Mouse (Mus musculus) left cerebral cortex, adult 8-10 months (tissue): Measurements from ENCODE around the gene Anxa3. TPM values are rescaled to one million over a fixed set of nuclear protein-coding genes. Genes with fewer than 3 reads are reported as not detected.

ENCODE experiments used
- DNase-seq, 2 experiments: peaks; one replicate each; pipeline ENCODE4 v3.0.0; 2022; ENCODE audit warnings: low spot score in 2 of 2
- total RNA-seq, 4 experiments: library from RNA; stranded (reverse); gene quantifications; 2 replicates each; pipeline ENCODE4 v1.2.4; 2022

Gene Anxa3
- 10 to 100 TPM; 10.4 to 28.5 (median 18.8) TPM for total RNA-seq

- DNase-seq = no peak
Observed at GRCm38 (mm10) chr5:96792936-96793718, at the start of gene Anxa3. Gene Anxa3 (plus strand): TSS chr5:96793339.

- no peak for DNase-seq
Observed at GRCm38 (mm10) chr5:96747195-96747984, 45.7 kb upstream of the Anxa3 start.

DNA sequence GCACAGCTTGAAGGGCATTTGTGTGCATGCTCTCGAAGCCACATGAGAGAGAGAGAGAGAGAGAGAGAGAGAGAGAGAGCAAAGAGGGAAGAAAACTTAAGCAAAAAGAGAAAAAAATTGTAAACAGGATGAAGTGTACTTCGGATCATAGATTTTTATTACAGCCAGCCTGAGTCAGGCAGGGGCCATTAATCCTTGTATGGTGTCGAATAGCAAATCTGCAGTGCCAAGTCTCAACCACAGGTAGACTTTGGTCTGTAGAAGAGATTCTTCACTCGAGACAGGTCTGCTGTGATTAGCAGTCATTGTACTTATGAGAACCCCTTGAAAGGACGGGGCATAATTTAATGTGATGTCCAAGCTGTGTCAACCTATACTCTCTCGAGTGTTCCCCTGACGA lies 35.5 kb upstream of the Anxa3 start:
- DNase-seq = no peak

- DNase-seq = no peak
Observed at GRCm38 (mm10) chr5:96762021-96762420, 31.1 kb upstream of the Anxa3 start.

DNA sequence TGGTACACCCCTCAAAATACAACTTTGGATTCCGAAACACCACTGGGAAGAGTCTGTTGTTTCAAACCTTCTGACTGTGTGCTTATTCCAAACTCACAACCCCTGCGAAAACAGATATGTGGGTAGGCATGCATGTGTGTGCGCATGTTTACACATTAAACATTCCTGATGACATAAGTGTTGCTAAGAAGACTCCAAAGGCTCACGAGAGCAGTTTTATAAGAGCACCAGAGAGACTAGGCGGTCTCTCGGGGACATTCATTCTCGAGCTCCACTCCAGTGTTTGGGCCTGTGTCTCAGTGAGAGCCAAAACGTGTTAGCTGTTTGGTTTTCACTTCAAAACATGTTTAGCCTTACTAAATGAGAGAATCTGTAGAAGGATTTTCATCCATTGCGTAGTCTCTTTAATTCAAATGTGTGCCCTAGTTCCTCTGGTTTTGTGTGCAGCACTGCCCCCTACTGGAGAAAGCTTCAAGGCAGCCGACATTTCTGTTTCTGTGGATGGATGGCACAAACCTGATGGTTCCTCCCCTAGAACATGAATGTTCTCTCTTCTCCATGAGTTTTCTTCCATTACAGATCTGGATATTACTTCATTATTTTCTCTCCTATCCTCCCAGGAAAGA lies 24.2 kb upstream of the Anxa3 start:
- peak; percentile 38 to 39 for DNase-seq

DNA sequence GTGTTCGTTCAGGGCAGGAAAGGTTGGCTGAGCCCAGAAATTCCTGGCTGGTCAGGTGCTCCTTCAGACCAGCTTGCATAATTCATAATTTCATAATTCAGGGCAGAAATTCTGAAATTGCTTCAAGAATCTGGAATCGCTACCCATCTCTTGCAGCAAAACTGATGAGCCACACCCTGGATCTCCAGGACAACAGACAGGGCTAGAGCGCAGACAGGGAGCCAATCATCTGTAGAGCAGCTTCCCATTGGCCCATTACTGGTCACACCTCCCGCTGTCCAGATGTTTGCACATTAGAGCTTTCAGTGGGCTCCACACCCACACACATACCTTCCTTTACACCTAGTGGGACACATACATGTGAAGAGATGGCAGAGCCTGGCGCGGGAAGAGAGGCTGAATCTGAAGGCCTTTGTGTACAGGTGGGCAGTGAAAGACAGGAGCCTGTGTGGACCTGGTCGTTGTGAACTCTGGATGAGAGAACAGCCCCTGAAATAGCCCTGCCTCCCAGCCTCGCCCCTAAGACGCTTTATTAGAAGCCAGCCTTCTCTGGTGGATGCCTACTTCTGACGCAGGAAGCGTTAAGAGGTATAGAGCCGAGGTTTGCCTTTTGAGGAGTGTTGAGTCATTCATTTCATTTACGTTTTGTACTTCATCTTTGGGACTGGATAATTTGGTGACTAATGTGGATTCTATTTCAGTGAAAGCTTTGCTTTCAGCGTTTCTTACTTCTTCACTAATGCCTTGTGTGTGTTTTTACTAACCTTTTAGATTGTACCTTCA lies 9.4 kb upstream of the Anxa3 start:
- DNase-seq = no peak

DNA sequence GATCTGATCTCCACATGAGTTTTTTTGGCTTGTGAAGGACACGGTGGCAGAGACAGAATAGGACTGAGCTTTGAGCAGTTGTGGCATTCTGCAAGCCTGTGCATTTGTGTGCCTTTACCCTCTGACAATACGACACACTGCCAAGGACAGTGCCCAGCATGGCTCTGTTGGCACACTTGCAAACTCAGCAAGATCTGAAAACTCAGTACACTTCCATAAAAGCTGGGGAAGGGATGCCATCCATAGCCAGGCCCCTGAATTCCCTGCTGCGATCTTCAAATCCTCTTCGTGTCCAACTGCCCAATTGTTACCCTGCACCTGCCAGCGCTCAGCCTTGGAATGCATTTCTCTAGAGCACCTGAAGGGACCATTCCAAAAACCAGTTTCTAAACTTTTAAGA lies 8.0 kb upstream of the Anxa3 start:
- no peak for DNase-seq

- DNase-seq = no peak
Observed at GRCm38 (mm10) chr5:96792422-96792821, 717 bp upstream of the Anxa3 start.

DNA sequence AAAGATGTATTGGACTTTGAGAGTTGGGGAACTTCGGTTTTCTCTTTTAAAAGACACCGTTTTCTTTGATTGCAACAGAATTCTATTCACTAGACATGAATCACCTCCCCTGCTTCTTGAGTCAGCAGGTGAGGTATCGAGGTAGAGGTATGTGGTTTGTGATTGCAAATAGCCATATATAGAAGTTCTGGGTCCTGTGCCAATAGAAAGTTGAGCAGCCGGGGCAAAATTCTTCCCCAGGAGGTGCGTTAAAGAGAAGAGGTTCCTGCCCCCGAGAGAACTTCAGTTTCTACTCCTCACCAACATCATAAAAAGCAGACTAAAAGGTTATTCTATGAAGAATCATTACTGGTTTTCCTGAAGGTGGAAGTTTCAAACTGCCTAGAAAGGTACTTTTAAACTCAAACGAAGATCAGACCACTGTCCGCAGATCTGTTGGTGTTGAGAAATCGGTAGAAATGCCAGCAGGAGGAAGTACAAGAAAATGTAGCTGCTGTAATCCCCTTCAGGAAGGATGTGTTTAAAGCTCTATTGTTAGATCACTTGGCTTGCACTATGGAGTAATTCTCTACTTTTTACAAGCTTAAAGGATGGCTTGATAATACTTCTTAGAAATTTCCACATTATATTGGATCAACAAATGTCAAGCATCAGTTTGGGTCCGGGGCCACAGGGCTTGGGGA lies 955 bp downstream of the Anxa3 start:
- DNase-seq = no peak

GRCm38 (mm10) chr5:96795752-96796151 lies 2.6 kb downstream of the Anxa3 start:
- no peak for DNase-seq

DNA sequence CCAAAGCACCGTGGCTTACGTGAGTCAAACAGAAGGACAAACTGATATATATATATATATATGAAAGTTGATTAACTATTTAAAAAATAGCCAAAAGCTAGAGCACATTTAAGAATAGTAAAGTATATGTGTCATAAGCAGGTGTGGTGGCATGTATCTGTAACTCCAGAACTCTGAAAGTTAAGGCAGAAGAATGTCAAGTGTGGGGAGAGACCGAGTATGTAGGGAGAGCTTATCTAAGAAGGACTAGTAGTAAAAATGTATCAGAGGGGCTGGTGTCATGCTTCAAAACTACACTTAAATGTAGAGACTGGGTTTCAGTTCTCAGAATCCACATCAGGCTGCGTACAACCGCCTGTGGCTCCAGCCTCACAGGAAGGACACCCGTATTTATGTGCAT lies 4.3 kb downstream of the Anxa3 start:
- DNase-seq = no peak

DNA sequence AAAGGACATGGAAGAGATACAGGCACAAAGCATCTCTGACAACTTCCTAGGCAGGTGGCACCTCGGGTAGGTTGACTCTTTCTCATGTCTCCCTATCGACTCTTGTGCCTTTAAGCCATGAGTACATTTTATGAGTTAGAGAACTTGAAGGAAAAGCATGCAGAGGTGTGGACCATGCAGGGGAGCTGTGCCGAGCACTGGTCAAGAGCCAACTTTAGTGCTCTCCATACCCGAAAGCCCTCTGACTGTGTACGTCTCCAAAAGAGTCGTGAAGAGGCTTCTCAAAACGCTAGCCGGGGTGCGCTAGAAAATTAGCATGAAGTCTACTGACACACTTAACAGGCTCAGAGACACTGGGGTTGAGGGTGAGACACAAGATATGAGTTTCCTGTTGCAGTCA lies 6.0 kb downstream of the Anxa3 start:
- DNase-seq = no peak

GRCm38 (mm10) chr5:96799969-96800368 lies 6.8 kb downstream of the Anxa3 start:
- DNase-seq = no peak

DNA sequence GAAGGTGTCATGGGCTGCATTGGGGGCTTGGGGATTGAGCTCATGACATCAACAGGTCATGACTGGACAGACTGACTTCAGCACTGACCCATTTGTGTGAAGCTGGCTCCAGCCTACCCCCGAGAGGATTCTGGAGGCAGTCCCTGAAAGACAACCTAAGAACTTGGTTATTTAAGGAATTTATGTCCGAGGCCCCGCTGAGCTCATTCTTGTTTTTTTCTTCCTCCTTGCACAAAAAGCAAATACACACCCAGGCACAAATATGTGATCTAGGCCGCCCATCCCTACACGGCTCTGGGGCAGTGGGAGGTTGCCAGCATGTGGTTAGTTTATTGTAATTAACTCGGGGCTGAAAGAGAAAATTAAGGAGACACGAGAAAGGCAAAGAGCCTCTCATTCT lies 9.0 kb downstream of the Anxa3 start:
- no peak for DNase-seq

DNA sequence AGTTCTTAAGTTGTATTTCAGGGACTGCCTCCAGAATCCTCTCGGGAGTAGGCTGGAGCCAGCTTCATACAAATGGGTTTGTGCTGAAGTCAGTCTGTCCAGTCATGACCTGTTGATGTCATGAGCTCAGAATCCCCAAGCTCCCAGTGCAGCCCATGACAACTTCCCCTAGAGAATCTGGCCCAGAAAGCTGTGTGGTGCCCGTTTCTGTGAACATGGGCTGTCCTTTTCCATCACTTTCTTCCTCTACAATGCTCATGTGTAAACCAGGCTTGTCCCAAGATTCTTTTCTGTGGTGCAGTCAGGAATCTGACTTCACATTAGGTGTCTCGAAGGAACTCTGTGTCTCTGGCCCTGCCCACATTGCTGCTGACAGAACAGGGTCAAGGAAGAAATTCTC lies 10.0 kb downstream of the Anxa3 start:
- no peak for DNase-seq

DNA sequence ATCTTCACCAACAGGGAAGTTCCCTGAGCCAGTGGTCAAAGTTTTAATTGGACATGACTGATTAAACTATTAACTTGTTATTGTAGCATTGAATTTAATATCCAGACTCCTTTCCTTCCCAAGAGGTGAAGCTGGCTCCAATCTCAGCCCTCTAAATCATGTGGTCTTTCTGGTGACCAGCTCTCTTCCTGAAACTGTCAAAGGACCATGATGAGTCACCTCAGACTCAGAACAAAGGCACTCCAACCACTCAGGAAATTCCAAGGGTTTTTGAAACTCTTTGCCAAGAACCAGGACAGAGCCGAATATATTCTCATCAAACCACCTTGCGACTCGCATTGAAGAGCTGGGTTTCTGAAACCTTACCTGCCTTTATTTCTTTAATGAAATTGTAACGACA lies 11.2 kb downstream of the Anxa3 start:
- DNase-seq = no peak

DNA sequence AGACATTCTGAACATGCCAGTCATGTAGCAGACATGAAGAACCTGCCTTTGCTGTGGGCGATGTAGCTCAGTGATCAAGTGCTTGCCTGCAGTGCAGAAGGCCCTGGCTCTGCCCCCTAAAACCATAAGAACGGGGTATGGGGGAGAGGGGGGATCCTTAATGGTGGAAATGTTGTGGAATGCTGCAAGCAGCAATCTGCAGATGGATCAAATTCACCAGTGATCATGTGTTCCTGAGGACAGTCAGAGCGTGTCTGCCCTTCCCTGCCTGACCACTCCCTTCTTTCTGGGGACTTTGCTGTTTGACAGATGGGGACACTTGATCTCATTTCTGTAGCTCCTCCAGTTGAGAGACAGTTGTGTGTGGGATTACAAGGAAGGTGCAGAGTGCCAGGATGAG lies 11.7 kb downstream of the Anxa3 start:
- DNase-seq = no peak

DNA sequence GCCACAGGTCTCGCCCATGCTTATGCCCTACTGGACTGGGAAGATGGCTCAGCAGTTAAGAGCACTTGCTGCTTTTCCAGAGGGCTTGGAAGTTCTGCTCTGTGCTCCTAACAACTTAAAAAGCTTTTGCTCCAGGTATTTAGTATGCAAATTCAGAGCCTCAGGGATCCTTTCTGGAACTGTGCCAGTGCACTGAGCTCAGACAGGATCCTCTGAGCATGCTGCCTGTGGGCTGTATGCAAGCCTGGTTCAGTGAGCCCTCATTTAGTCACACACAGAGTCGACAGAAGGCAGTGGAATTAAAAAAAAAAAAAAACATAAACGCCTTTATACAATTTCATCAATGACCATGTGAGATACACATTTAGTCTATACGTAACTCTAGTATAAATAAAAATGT lies 17.5 kb downstream of the Anxa3 start:
- no peak for DNase-seq

DNA sequence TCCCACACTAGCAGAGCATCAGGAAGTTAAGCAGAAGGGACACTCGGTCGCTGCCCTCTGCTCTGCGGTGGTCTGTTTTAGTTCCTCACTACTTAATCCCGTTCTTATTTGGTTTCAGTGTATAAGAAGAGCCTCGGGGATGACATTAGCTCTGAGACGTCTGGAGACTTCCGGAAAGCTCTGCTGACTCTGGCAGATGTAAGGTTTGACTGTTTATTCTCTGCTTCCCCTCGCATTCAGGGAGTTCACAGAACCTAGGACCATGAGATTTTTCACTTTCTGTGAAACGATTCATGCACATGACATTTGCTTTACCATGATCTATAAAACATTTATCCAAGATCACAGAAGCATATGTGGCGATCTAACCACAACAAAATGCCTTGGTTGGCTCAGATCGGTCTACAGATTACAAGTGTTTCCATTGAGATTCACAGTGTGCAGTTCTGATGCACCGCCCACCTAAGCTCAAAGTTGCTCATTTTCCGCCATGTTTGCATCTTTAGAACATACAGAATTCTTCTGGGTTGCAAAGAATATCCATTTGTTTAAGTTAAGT lies 31.7 kb downstream of the Anxa3 start:
- no peak for DNase-seq

DNA sequence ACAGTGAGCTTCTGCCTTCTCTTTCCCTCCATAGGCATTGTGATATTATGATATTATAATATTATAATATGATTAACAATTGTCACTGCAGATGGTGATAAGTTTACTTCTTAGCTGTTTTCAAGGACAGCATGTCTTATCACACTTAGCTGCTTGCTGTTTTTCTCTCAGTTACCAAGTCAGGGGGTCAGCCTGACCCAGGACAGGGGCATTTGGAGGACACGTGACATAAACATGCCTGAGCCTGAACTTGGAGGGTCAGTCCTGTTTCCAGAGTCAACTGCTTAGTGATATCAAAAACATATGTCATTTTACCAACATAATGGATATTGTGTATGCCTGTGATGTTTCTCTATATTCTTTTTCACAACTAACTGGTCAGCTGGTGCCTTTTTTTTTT lies 34.0 kb downstream of the Anxa3 start:
- no peak for DNase-seq

DNA sequence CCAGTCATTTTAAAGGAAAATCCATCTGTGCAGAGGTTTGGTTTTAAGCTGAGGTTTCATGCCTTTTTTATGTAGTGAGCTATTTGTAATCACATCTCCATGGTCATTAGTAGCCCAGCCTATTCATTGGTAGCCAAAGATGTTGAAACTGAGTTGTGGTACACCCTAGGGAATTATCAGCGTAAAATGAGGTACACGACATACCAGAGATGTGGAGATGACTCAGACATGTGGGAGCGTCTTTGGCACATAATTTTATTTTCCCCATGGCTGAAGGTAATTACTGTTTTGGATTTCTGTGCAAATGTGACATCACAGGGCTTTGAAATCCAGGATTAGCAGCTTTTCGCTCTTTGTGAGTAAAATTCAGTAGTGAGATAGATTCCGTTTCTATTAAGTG lies 41.2 kb downstream of the Anxa3 start:
- DNase-seq = no peak
